Mouse (Mus musculus) E14TG2a.4 (cell line): ENCODE measurements around the gene Phf2.

ENCODE experiments used
- CTCF ChIP-seq: conservative IDR thresholded peaks from 2 replicates; pipeline ENCODE4 v1.5.1; 2014; ENCODE audit warnings: low read length
- NANOG ChIP-seq: IDR thresholded peaks from 2 replicates; pipeline ENCODE4 v1.6.1; 2014; ENCODE audit warnings: borderline replicate concordance, low read length, mixed read lengths
- POU5F1 ChIP-seq: IDR thresholded peaks from 2 replicates; pipeline ENCODE4 v1.6.1; 2014; ENCODE audit warnings: low read length, borderline replicate concordance

DNA sequence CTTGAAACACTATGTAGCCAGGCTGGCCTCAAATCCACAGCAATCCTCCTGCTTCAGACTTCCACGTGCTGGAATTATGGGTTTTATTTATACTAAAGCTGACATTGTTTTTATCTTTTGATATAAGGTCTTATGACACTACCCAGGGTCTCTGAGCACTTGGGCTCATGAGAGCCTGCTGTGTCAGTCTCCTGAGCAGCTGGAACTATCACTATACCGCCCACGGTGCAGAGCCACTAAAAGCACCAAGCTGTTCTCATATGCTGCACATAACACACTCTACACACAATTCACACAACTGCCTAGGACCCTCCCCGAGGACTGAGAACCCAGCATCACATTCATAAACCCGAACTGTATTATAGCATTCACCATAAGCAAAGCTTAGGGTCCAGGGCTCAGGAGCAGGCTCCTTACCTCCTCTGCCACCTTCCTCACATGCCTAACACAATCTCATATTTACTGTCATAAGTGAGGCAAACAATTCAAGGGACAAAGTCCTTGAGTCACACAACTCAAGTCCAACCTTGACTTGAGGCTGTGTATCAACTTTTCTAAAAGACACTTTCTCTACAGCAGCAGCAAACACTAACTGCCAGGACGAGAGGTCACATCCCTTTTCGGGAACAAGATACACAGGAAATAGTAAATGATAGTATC lies 49.0 kb upstream of the Phf2 start:
- TF ChIP-seq CTCF (no peak), POU5F1 (no peak), NANOG (no peak)
